Mouse (Mus musculus) lung, embryonic 14.5 days (tissue): ENCODE data around the gene Id2. TPM values are rescaled to one million over a fixed set of nuclear protein-coding genes. Genes with fewer than 3 reads are reported as not detected.

Experiments
- ATAC-seq: fragments of 200-750 bp; cut with Nextera tagmentation; 2 replicates; pipeline ENCODE4 v1.8.0; 2017; ENCODE audit warnings: mild to moderate bottlenecking, moderate TSS enrichment, moderate library complexity; ENCODE audit not compliant: insufficient read depth
- DNase-seq: peaks from one replicate; pipeline ENCODE4 v3.0.0-alpha.2; 2015
- H3K27ac ChIP-seq: fragments of 300-500 bp; sonication (generic); 2 replicates; pipeline ENCODE4 v1.5.1; 2014; ENCODE audit warnings: low read depth, mild to moderate bottlenecking, moderate library complexity
- H3K27me3 ChIP-seq: fragments of 300-500 bp; sonication (generic); 2 replicates; pipeline ENCODE4 v1.6.1; 2014; ENCODE audit warnings: low read length, control low read depth; ENCODE audit not compliant: insufficient read depth
- H3K36me3 ChIP-seq: fragments of 300-500 bp; sonication (generic); 2 replicates; pipeline ENCODE4 v1.6.1; 2014; ENCODE audit warnings: control low read depth; ENCODE audit not compliant: insufficient read depth
- H3K4me1 ChIP-seq: fragments of 300-500 bp; sonication (generic); 2 replicates; pipeline ENCODE4 v1.6.1; 2014; ENCODE audit warnings: antibody characterized with exemption, control low read depth; ENCODE audit not compliant: insufficient read depth
- H3K4me2 ChIP-seq: fragments of 300-500 bp; sonication (generic); 2 replicates; pipeline ENCODE4 v1.6.1; 2014; ENCODE audit warnings: mild to moderate bottlenecking
- H3K4me3 ChIP-seq: fragments of 300-500 bp; sonication (generic); 2 replicates; pipeline ENCODE4 v1.5.1; 2014; ENCODE audit warnings: low read depth, low read length
- H3K9ac ChIP-seq: fragments of 300-500 bp; sonication (generic); 2 replicates; pipeline ENCODE4 v1.6.1; 2014
- H3K9me3 ChIP-seq: fragments of 300-500 bp; sonication (generic); 2 replicates; pipeline ENCODE4 v1.6.1; 2016; ENCODE audit warnings: low read depth, low read length, control low read depth
- CTCF ChIP-seq: IDR thresholded peaks from 2 replicates; pipeline ENCODE4 v1.5.1; 2016; ENCODE audit warnings: antibody characterized with exemption, low read depth
- WGBS: fragments of 180-500 bp; shearing (Covaris S2); extraction: QIAGEN DNeasy Blood & Tissue Kit; methylation state at CpG from one replicate; pipeline ENCODE4 v1.1.7; 2014; 5-methylcytosine and 5-hydroxymethylcytosine counted together
- polyA plus RNA-seq: library from polyadenylated mRNA; unstranded; fragments of >200 nt; fragmentation: Nextera tagmentation; extraction: Ambion mirVana; gene quantifications from 2 replicates; pipeline ENCODE4 v1.2.1, GENCODE M21; 2014

Id2 gene
- polyA plus RNA-seq, 1 experiment from 2014 or later, result 470 TPM

- peak; percentile 85 for ATAC-seq
- Histone ChIP-seq H3K36me3 (no peaks in the 10 kb centered on the region), H3K9ac (no peak overlapping the region), H3K4me2 (no peak overlapping the region), H3K4me3 (no peak overlapping the region), H3K4me1 (peaks cover 7% of the 10 kb centered on the region; the same call in 1 of the 2 replicates), H3K27me3 (no peaks in the 10 kb centered on the region), H3K27ac (peak overlapping the region; percentile 56), H3K9me3 (no peaks in the 10 kb centered on the region)
- no peak for TF ChIP-seq CTCF
- DNase-seq, result peak; percentile 71
- WGBS, result 40% methylated on average over 15 of the region's 15 CpGs
These were observed 22.3 kb upstream of the Id2 start for GRCm38 (mm10) chr12:25119278-25119677.

GRCm38 (mm10) chr12:25117856-25118511 lies 21.0 kb upstream of the Id2 start:
- WGBS, result 71% methylated on average over 4 of the region's 4 CpGs
- H3K4me3 ChIP-seq, result no peak overlapping the region

GRCm38 (mm10) chr12:25116126-25116525 lies 19.2 kb upstream of the Id2 start:
- no peaks in the 10 kb centered on the region for H3K36me3 ChIP-seq
- no peak for ATAC-seq
- H3K27me3 ChIP-seq, result no peaks in the 10 kb centered on the region
- H3K9ac ChIP-seq, result no peak overlapping the region
- no peak for DNase-seq
- no peak overlapping the region for H3K27ac ChIP-seq
- H3K4me2 ChIP-seq, result no peak overlapping the region
- H3K4me3 ChIP-seq, result no peak overlapping the region
- TF ChIP-seq CTCF, result no peak
- peaks cover 7% of the 10 kb centered on the region; the same call in 1 of the 2 replicates for H3K4me1 ChIP-seq
- WGBS, result 78% methylated on average over 2 of the region's 2 CpGs
- H3K9me3 ChIP-seq, result no peaks in the 10 kb centered on the region

More at GRCm38 (mm10) chr12:25117856-25118511, 21.0 kb upstream of the Id2 start:
- Histone ChIP-seq H3K27me3 (no peaks in the 10 kb centered on the region), H3K4me2 (no peak overlapping the region), H3K9ac (no peak overlapping the region), H3K4me1 (peaks cover 7% of the 10 kb centered on the region; the same call in 1 of the 2 replicates), H3K27ac (no peak overlapping the region), H3K9me3 (no peaks in the 10 kb centered on the region), H3K36me3 (no peaks in the 10 kb centered on the region)
- ATAC-seq (no peak), DNase-seq (no peak)
- TF ChIP-seq CTCF, result no peak

GRCm38 (mm10) chr12:25114426-25114825 lies 17.5 kb upstream of the Id2 start:
- WGBS, result 55% methylated on average over 1 of the region's 1 CpGs

GRCm38 (mm10) chr12:25113357-25113756 lies 16.4 kb upstream of the Id2 start:
- no peak for ATAC-seq
- WGBS, result 85% methylated on average over 2 of the region's 2 CpGs
- Histone ChIP-seq H3K27ac (no peak overlapping the region), H3K4me1 (no peaks in the 10 kb centered on the region), H3K9ac (no peak overlapping the region), H3K36me3 (no peaks in the 10 kb centered on the region), H3K27me3 (no peaks in the 10 kb centered on the region), H3K9me3 (no peaks in the 10 kb centered on the region), H3K4me3 (no peak overlapping the region), H3K4me2 (no peak overlapping the region)
- TF ChIP-seq CTCF, result no peak
- DNase-seq, result no peak

More at GRCm38 (mm10) chr12:25114426-25114825, 17.5 kb upstream of the Id2 start:
- Histone ChIP-seq H3K36me3 (no peaks in the 10 kb centered on the region), H3K4me2 (no peak overlapping the region), H3K27ac (no peak overlapping the region), H3K9me3 (no peaks in the 10 kb centered on the region), H3K4me1 (peaks cover 7% of the 10 kb centered on the region; the same call in 1 of the 2 replicates), H3K9ac (no peak overlapping the region), H3K27me3 (no peaks in the 10 kb centered on the region), H3K4me3 (no peak overlapping the region)
- ATAC-seq (no peak), DNase-seq (no peak)
- TF ChIP-seq CTCF, result no peak

GRCm38 (mm10) chr12:25112806-25113205 lies 15.9 kb upstream of the Id2 start:
- TF ChIP-seq CTCF, result no peak
- H3K4me1 ChIP-seq, result no peaks in the 10 kb centered on the region
- H3K9ac ChIP-seq, result no peak overlapping the region
- no peaks in the 10 kb centered on the region for H3K36me3 ChIP-seq
- no peaks in the 10 kb centered on the region for H3K9me3 ChIP-seq
- DNase-seq (no peak), ATAC-seq (no peak)
- no peak overlapping the region for H3K4me2 ChIP-seq
- no peaks in the 10 kb centered on the region for H3K27me3 ChIP-seq
- H3K4me3 ChIP-seq, result no peak overlapping the region
- H3K27ac ChIP-seq, result no peak overlapping the region
- 96% methylated on average over 2 of the region's 2 CpGs for WGBS

- Histone ChIP-seq H3K27me3 (no peaks in the 10 kb centered on the region), H3K36me3 (no peaks in the 10 kb centered on the region), H3K4me3 (no peak overlapping the region), H3K9ac (no peak overlapping the region), H3K4me2 (no peak overlapping the region), H3K27ac (no peak overlapping the region), H3K4me1 (no peaks in the 10 kb centered on the region), H3K9me3 (no peaks in the 10 kb centered on the region)
- DNase-seq (no peak), ATAC-seq (no peak)
- 65% methylated on average over 7 of the region's 7 CpGs for WGBS
- no peak for TF ChIP-seq CTCF
These were observed 13.7 kb upstream of the Id2 start for GRCm38 (mm10) chr12:25110682-25111078.
